Mouse (Mus musculus): Measurements from ENCODE around the gene Gnpnat1. TPM values are rescaled to one million over a fixed set of nuclear protein-coding genes. Genes with fewer than 3 reads are reported as not detected.
A peak's percentile ranks its signal among the peaks of the same experiment; 100 is the strongest.

The Gnpnat1 gene
- polyA plus RNA-seq, 1 experiment from 2014 or later: 53.5 TPM

DNA sequence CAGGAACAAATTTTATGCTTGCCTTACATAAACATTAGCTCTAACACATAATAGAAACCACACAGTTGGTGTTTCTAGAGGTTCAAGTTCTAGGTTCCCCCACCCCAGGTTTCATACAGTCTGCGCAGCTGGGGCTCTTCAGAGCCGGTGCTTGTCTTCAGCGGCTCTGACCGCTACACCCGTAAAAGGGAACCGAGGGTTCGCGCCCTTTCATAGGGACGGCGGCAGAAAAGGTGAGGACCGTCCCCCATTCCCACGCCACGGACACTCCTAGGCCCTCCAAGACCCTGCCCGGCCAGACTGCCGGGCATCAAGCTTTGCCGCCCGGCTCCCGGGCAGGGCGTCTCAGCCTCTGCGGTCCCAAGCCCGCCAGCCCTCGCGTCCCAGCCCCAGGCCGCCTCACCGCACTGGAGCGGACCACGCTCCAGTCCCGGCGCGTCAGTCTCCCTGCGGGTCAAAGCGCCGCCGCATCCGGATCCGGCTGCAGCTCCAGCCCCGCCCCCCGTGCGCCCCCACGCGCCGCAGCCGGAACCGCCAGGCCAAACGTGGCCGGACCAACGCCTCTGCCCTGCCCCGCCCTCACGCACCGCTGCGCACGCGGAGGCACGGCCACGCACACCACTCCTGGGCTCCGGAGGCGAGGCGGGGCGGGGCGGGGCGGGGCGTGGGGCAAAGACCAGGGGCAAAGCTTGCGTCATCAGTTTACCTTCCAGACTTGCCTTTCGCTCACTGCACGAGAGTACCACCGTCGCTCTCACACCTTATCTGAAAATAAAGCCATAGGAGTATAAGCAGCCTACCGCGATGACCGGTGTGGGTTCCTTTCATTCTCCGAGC, 16.1 kb downstream of the Gnpnat1 start:
- Histone ChIP-seq H3K9me3 (no peaks in the 10 kb centered on the region), H3K4me3 (peak overlapping the region; percentile 82), H3K4me1 (peaks cover 19% of the 10 kb centered on the region), H3K36me3 (no peaks in the 10 kb centered on the region), H3K27me3 (no peaks in the 10 kb centered on the region), H3K27ac (peak overlapping the region; percentile 73), H3K9ac (peak overlapping the region; percentile 90), H3K4me2 (replicated peaks) (peak overlapping the region; percentile 73)
- peak; percentile 98 for ATAC-seq (ENCODE audit: low FRiP score, low read depth)
- WGBS: under 1% methylated on average over 66 of the region's 71 CpGs

DNA sequence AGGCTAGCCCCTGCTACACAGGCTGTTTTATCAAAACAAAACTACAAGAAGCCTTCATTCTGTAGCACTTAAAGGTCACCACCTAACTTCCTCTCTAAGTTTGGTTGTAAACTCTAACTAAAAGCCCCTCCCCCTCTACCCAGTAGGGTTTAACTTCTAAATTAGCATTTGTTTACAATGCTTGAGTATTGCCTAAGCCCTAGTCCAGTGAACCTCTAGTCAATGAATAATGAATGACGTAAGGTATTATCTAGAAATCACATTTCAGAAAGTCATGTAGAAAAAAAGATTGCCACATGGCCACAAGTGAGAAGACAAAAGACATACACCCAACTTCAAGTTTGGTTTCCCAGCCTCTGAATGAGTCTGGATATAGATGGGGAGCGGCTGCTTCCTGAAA, 17.2 kb downstream of the Gnpnat1 start:
- Histone ChIP-seq H3K36me3 (peaks cover 5% of the 10 kb centered on the region), H3K9ac (peak overlapping the region; percentile 90; the same call in 1 of the 2 replicates), H3K27me3 (no peaks in the 10 kb centered on the region), H3K27ac (no peak overlapping the region), H3K4me2 (replicated peaks) (peak overlapping the region; percentile 73), H3K4me1 (peaks cover 19% of the 10 kb centered on the region), H3K4me3 (peak overlapping the region; percentile 82), H3K9me3 (no peaks in the 10 kb centered on the region)
- 27% methylated on average over 2 of the region's 2 CpGs for WGBS
- ATAC-seq (ENCODE audit: low FRiP score, low read depth): no peak

- Histone ChIP-seq H3K4me3 (no peak overlapping the region), H3K27me3 (no peaks in the 10 kb centered on the region), H3K9ac (no peak overlapping the region), H3K4me2 (replicated peaks) (no peak overlapping the region), H3K27ac (no peak overlapping the region), H3K4me1 (peaks cover 19% of the 10 kb centered on the region), H3K36me3 (peaks cover 16% of the 10 kb centered on the region), H3K9me3 (no peaks in the 10 kb centered on the region)
- WGBS: 88% methylated on average over 2 of the region's 2 CpGs
- ATAC-seq (ENCODE audit: low FRiP score, low read depth): no peak
Measured at GRCm38 (mm10) chr14:45385596-45385995, 19.1 kb downstream of the Gnpnat1 start.

GRCm38 (mm10) chr14:45382912-45383311, 21.8 kb downstream of the Gnpnat1 start:
- Histone ChIP-seq H3K27me3 (no peaks in the 10 kb centered on the region), H3K9ac (no peak overlapping the region), H3K4me2 (replicated peaks) (no peak overlapping the region), H3K4me3 (no peak overlapping the region), H3K36me3 (peaks cover 34% of the 10 kb centered on the region), H3K4me1 (peaks cover 12% of the 10 kb centered on the region), H3K27ac (no peak overlapping the region), H3K9me3 (no peaks in the 10 kb centered on the region)
- 81% methylated on average over 4 of the region's 4 CpGs for WGBS
- no peak for ATAC-seq (ENCODE audit: low FRiP score, low read depth)

DNA sequence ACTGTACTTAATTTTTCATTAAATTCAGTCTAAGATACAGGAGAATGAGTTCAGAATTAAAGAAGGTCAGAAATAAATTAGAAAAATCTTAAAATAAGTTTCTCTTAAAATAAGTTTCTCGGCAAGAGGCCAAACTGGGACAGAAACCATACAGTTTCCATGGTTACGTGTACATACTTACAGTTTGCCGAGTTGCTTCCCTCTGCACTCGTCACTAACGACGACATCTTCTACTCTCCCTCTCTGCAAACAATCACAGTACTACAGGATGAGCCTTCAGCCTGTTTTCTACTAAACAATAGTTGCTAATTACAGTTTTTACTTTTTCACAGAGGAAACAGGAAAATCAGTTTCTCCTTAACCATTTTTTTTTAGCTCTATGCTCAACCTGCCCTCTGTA, 24.0 kb downstream of the Gnpnat1 start:
- Histone ChIP-seq H3K4me1 (no peaks in the 10 kb centered on the region), H3K27ac (no peak overlapping the region), H3K27me3 (no peaks in the 10 kb centered on the region), H3K9me3 (no peaks in the 10 kb centered on the region), H3K4me3 (no peak overlapping the region), H3K36me3 (peaks cover 34% of the 10 kb centered on the region), H3K4me2 (replicated peaks) (no peak overlapping the region), H3K9ac (no peak overlapping the region)
- no peak for ATAC-seq (ENCODE audit: low FRiP score, low read depth)
- WGBS: 82% methylated on average over 6 of the region's 6 CpGs

- Histone ChIP-seq H3K4me3 (no peak overlapping the region), H3K27me3 (no peaks in the 10 kb centered on the region), H3K4me2 (replicated peaks) (no peak overlapping the region), H3K4me1 (no peaks in the 10 kb centered on the region), H3K27ac (no peak overlapping the region), H3K36me3 (peaks cover 34% of the 10 kb centered on the region), H3K9me3 (no peaks in the 10 kb centered on the region), H3K9ac (no peak overlapping the region)
- 80% methylated on average over 3 of the region's 3 CpGs for WGBS
- no peak for ATAC-seq (ENCODE audit: low FRiP score, low read depth)
Measured at GRCm38 (mm10) chr14:45378771-45379170, 25.9 kb downstream of the Gnpnat1 start.

- no peak for ATAC-seq (ENCODE audit: low FRiP score, low read depth)
- H3K27ac ChIP-seq: no peak overlapping the region
- H3K27me3 ChIP-seq: no peaks in the 10 kb centered on the region
- no peak overlapping the region for H3K4me2 ChIP-seq (replicated peaks)
- peaks cover 18% of the 10 kb centered on the region for H3K36me3 ChIP-seq
- H3K9ac ChIP-seq: no peak overlapping the region
- H3K9me3 ChIP-seq: no peaks in the 10 kb centered on the region
- H3K4me3 ChIP-seq: no peak overlapping the region
- H3K4me1 ChIP-seq: no peaks in the 10 kb centered on the region
- 94% methylated on average over 6 of the region's 6 CpGs for WGBS
Measured at GRCm38 (mm10) chr14:45365196-45365587, 39.5 kb downstream of the Gnpnat1 start.

- Histone ChIP-seq H3K36me3 (peaks cover 15% of the 10 kb centered on the region), H3K4me1 (no peaks in the 10 kb centered on the region), H3K4me2 (replicated peaks) (no peak overlapping the region), H3K9ac (no peak overlapping the region), H3K4me3 (no peak overlapping the region), H3K9me3 (no peaks in the 10 kb centered on the region), H3K27me3 (no peaks in the 10 kb centered on the region), H3K27ac (no peak overlapping the region)
- 81% methylated on average over 16 of the region's 16 CpGs for WGBS
- no peak for ATAC-seq (ENCODE audit: low FRiP score, low read depth)
Measured at GRCm38 (mm10) chr14:45364211-45365195, 40.2 kb downstream of the Gnpnat1 start.

DNA sequence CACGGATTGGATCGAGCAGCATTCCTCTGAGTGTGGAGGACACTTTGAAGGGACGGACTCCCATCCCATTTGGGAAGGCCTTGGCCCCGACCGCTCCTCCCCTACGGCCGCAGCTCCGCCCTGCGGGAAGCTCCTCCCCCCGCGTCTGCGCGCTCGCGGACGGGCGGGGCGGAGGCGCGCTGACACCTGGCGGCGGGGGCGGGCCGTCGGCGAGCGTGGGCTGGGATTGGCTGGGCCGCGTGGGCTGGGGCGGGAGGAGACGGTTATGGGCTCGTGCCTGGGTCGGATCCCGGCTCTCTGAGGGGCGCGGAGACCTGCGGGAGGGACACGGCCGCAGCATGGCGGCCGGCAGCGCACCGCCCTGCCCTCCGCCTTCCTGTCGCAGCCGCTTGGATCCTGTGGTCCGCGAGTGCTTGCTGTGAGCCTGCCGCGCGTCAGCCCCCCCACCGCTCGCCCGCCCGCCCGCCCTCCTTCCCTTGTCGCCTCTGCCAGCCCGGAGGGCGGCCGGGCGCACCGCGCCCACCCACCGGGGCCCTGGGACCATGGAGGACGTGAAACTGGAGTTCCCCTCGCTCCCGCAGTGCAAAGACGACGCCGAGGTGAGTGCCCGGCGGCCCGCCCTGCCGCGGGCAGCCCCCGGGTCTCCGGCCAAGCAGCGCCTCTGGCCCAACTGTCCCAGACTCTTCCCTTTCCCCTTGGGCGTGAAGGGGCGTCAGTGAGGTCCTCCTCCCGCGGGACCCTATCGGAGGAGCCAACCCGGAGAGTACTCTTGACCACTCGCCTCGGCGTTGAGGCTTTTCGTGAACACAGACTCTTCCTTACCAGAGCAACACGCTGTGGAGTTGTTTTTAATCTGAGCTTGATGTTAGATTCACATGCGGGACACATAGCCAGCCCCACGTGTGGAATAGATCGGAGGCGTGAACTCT, 53.5 kb downstream of the Gnpnat1 start, which contains the start of gene Styx:
Gene Styx (plus strand): TSS at position 163 of the 929 bp plus-strand sequence.
- H3K9me3 ChIP-seq: no peaks in the 10 kb centered on the region
- peaks cover 19% of the 10 kb centered on the region for H3K4me1 ChIP-seq
- peak within 1 kb of the TSS; percentile 80 for H3K9ac ChIP-seq
- WGBS: 0% methylated on average over 72 of the region's 93 CpGs
- peak within 1 kb of the TSS; percentile 81 for H3K4me3 ChIP-seq
- no peaks in the 10 kb centered on the region for H3K27me3 ChIP-seq
- peak within 1 kb of the TSS; percentile 70 for H3K4me2 ChIP-seq (replicated peaks)
- ATAC-seq (ENCODE audit: low FRiP score, low read depth): peak; percentile 98
- peak within 1 kb of the TSS; percentile 69; the same call in 1 of the 2 replicates for H3K27ac ChIP-seq
- peaks cover 20% of the 10 kb centered on the region for H3K36me3 ChIP-seq

- Histone ChIP-seq H3K27me3 (no peaks in the 10 kb centered on the region), H3K9ac (peak within 1 kb of the TSS; percentile 94), H3K27ac (peak within 1 kb of the TSS; percentile 80), H3K9me3 (no peaks in the 10 kb centered on the region), H3K4me1 (peaks cover 9% of the 10 kb centered on the region), H3K4me2 (replicated peaks) (peak within 1 kb of the TSS; percentile 72), H3K4me3 (peak within 1 kb of the TSS; percentile 79), H3K36me3 (peaks cover 27% of the 10 kb centered on the region)
- WGBS: under 1% methylated on average over 44 of the region's 44 CpGs
- ATAC-seq (ENCODE audit: low FRiP score, low read depth): peak; percentile 97
Measured at GRCm38 (mm10) chr14:45329589-45330181, 75.0 kb downstream of the Gnpnat1 start, which contains the start of gene Psmc6. Psmc6 (plus strand) TSS chr14:45329788.

Measured in limb, embryonic 13.5 days (tissue).